Mouse (Mus musculus) ovary, postnatal 10 days (tissue): Measurements from ENCODE around the gene Lyzl4.

Experiments
- DNase-seq: peaks from one replicate; pipeline ENCODE4 v3.0.0; 2022; ENCODE audit warnings: low spot score

Gene Lyzl4

DNA sequence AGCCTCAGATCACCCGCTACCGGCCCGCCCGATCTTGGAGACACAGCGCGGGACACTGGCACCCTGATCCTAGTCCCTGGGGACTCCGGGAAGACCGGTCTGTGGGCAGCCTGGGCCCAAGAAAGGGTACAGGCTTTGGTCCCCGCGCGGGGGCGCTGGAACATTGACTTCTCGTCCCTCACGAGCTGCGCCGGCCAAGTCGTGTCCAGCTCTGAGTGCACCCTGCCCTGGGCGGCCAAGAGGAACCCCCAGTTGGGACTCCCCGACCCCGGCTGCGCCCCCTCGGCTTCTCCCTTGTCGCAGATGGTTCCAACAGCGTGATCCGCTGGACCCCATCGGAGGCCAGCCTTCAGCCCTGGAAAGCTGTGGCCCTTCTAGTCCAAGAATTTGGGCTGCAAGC, at the start of gene Lyzl4:
TSS of gene Lyzl4 (minus strand) at position 96 of the 400 bp plus-strand sequence.
- DNase-seq: peak; percentile 52

GRCm38 (mm10) chr9:121690734-121691133, 48.8 kb upstream of the Lyzl4 start:
- DNase-seq: no peak

GRCm38 (mm10) chr9:121690200-121690651, 48.3 kb upstream of the Lyzl4 start:
- DNase-seq: no peak

DNA sequence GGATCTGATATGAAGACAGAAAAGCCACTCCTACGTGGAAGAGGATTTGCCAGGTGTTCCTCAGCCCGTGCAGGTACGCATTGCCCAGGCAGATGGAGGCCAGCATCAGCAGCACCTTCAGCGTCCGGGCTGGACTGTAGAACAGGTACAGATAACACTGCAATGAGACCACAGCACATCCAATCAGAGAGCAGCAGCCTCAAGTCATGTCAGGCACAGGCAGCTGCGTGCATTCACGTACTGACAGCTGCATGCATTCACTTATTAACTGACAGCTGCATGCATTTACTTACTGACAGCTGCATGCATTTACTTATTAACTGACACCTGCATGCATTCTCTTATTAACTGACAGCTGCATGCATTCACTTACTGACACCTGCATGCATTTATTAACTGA, 42.8 kb upstream of the Lyzl4 start:
- DNase-seq: no peak

- no peak for DNase-seq
Measured at GRCm38 (mm10) chr9:121682037-121682680, 40.3 kb upstream of the Lyzl4 start.

- DNase-seq: no peak
Measured at GRCm38 (mm10) chr9:121681191-121681590, 39.3 kb upstream of the Lyzl4 start.

DNA sequence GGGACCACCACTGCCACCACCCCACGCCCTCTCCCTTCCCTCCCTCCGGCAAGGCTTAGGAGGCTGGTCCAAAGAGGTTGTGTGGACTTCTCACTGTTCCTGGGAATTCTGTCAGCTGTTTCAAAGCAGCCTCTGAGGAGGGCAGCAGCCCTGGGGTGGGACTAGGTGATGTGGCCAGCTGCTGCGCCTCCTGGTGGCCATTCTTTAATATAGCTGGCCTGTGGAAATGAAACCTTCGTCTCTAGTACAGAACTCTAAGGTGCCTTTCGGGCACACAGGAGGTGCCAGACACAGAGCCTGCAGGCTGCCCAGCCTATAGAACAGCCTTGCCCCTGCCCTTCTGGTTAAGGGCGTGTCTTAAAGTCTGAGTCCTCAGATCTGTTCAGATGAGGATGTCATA, 37.7 kb upstream of the Lyzl4 start:
- no peak for DNase-seq

GRCm38 (mm10) chr9:121677476-121677875, 35.6 kb upstream of the Lyzl4 start:
- no peak for DNase-seq

- DNase-seq: no peak
Measured at GRCm38 (mm10) chr9:121677069-121677468, 35.2 kb upstream of the Lyzl4 start.

DNA sequence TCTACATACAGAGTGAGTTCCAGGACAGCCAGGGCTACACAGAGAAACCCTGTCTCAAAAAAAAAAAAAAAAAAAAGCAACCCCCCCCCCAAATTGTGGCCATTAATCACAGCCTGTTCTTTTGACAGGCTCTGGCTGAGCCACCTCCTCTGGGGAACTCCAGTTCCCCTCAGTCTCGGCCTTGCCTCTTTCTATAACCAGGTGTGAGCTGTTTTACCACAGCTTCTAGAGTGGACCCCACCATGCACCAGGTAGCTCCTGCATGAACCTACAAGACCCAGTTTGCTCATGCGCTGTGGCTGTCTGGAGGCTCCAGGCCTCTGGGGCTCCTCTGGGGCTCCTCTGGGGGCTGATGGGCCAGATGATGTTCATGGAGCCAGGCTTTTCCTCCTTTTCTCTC, 33.7 kb upstream of the Lyzl4 start:
- DNase-seq: no peak

DNA sequence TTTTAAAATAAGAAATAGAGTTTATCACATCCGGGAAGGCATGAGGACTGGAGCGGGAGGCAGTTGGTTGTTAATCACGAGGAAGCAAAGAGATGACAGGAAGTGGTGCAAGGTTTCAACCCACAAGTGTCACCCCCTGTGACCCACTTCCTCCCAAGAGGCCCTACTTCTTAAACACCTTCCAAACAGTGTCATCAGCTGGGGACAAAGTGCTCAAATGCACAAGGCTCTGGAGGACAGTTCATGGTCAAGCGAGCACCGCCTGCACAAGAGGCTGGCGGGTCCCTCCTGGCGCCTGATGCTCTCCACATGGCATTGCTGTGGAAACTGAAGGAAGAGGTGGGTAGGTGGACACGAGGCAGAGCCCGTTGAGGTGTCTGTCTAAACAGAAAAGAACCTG, 33.1 kb upstream of the Lyzl4 start:
- DNase-seq: no peak

- DNase-seq: no peak
Measured at GRCm38 (mm10) chr9:121673716-121674115, 31.8 kb upstream of the Lyzl4 start.

- DNase-seq: no peak
Measured at GRCm38 (mm10) chr9:121672311-121672710, 30.4 kb upstream of the Lyzl4 start.

DNA sequence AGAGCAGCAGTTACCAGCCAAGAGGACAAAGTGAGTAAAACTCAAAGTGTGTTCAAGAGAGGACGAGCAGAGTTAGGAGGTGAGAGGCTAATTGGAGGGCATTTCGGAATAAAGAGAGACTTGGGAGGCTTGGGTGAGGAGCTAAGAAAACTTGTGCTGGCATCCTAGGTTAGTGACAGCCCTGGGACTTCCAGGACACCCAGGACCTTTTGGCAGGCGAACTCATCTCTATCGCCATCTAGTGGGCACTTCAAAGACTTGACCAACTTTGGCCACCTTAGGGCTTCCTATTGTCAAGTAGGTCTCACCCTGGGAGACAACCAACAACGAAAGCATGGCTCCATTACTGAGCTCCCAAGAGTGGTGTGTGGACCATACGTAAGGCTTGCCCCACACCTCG, 29.4 kb upstream of the Lyzl4 start:
- DNase-seq: no peak

DNA sequence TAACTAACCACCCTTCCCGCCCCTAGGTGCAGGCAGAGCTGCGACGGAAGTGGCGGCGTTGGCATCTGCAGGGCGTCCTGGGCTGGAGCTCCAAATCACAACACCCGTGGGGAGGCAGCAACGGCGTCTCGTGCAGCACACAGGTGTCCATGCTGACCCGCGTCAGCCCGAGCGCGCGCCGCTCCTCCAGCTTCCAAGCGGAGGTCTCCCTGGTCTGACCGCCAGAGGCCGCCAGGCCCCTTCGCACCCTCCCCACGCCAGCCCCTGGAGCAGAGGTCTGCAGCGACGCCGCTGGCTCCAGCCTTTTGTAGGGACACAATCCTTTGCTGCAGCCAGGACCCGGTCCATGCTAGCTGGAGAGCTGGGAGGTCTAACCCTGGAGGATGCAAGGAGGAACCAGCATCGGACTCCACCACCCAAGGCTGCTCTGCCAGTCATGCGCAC, 27.5 kb upstream of the Lyzl4 start:
- DNase-seq: peak; percentile 50

GRCm38 (mm10) chr9:121667822-121668221, 25.9 kb upstream of the Lyzl4 start:
- DNase-seq: no peak

- DNase-seq: no peak
Measured at GRCm38 (mm10) chr9:121666957-121667630, 25.2 kb upstream of the Lyzl4 start.

DNA sequence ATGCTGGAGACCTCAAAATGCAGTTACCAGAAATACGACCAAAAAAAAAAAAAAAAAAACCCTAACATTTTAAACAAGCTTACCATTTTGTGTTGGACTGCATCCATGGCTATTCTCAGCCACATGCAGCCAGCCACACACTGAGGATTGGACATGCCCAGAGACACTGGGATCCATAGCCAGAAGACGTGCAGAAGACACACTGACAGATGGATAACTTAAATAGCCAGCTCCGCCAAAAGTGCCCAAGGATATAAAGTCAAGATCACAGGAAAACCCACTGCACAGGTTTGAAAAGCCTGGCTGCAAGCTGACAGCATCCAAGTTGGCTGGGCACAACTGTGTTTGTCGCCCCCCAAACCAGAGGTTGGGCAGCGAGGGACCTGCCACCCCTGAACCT, 22.2 kb upstream of the Lyzl4 start:
- no peak for DNase-seq

DNA sequence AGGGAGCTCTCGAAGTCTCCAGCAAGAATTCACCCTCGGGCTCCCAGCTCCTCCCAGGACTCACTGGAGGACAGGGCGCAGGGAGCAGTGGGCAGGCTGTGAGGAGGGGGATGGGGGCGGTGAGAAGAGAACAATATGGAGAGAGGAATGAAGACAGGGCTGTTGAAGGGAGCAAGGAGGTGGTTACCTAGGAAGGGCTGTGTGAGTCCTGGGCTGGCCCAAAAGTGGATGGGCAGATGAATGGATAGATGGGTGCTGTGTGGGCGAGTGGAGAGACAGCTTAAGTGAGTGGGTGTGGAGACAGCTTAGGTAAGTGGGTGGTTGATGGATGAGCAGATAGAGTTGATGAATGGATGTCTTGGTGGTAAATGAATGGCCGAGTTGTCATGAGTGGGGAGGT, 21.6 kb upstream of the Lyzl4 start:
- DNase-seq: no peak

DNA sequence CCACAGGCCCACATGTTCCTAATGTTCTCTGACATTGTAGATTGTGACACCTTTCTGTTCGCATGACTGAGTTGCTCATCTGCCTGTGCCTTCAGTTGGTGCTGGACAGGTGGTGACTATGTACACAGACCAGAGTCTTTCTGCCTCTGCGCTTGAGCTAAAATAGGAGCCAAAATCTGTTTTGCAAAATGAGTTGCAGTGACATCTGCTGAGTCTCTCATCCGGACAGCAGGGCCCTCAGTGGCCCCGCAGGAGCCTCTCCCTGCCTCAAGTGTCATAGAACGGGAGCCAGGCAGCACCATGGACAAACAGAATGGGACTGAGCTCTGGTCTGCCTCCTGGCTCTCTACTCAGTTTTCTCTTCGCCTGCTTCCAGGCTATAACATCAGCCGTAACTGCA, 17.9 kb upstream of the Lyzl4 start:
- DNase-seq: no peak

DNA sequence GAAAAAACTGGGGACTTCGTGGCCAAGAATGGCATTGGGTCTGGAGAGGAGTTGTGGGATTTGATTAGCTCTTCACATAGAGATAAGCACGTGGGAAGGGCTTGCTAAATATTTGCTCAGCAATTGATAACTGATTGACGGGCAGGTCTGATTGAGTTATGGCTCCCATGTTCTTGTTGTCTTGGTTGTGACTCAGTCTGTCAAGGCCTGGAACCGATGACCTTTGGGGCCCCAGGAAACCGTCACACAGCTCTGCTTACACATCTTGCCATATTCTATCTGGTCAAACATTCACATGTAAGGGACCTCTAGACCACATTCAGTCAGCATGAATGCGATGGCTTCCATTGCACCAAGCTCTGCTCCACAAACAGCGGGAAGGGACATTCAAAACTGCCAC, 16.4 kb upstream of the Lyzl4 start:
- no peak for DNase-seq

- DNase-seq: no peak
Measured at GRCm38 (mm10) chr9:121657143-121657542, 15.2 kb upstream of the Lyzl4 start.

DNA sequence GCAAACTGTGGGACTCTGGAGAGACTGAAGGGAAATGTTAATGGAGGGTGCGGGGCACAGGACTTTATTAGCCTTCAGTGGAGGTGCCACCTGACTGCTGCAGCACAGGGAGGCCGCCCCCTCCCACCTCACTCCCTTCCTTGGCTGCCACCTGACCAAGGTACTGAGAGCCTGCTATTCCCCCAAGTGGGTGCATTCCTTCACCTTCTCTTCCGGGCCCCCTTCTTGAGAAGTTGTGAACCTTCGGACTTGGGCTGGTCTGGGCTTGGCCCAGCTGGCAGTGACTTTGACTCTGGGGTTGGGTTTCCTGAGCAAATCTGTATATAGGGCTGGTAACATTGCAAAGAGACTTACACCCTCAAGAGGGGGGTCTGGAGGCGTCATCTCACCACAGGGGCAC, 14.4 kb upstream of the Lyzl4 start:
- no peak for DNase-seq

DNA sequence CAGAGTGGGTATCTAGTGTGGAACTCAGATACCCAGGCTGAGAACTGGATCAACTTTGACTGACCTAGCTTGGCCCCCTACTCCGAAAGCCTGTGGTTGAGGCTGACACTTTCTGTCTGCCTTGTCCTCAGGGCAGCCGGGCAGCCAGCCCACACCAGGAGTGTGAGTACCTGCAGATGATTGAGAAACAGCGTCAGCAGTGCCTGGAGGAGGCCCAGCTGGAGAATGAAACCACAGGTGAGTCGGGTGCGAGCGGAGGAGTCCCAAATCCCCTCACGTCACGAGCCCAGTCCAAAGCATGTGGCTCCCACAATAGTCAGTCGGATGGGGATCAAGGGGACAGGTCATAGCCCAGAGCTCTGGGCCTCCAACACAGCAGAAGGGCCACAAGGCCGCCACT, 11.8 kb upstream of the Lyzl4 start:
- no peak for DNase-seq
